In the genomic region with DNA sequence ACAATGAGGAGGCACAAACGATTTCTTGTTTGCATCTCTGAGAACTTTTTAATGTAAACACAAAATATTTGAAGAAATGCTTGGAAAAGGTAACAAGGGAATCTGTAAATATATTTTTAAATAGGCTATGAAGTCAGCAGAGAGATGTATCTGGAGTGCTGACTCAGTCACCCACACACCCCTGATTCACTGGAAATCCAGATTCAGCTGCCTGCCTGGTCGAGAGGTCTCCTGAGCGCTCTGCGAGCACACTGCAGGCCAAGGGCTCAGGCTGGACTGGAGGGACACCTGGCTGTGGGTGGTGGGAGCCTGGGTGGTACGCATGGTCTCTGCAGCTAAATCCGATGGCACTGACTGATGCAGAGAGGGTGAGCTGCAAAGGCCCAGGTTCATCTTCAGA, we compare ENCODE assay signal across 20 mouse cellular contexts. TPM values are rescaled to one million over a fixed set of nuclear protein-coding genes. Genes with fewer than 3 reads are reported as not detected.
"Had no signal": no experiment of that assay in that cellular context is flagged by ENCODE, and none has a peak within 500 bp of the region (broad histone marks: within the 10 kb centered on the region; RNA-seq: fewer than 3 reads in every experiment).

No protein-coding gene starts in this region.

- ATAC-seq: liver, postnatal 0 days; lung, postnatal 0 days; midbrain, embryonic 13.5 days; midbrain, embryonic 15.5 days had no signal

- H3K4me3 ChIP-seq: liver, embryonic 13.5 days; liver, embryonic 15.5 days; lung, embryonic 15.5 days; midbrain, embryonic 13.5 days; midbrain, embryonic 15.5 days; neural tube, embryonic 12.5 days; stomach, embryonic 15.5 days had no signal

- DNase-seq: liver, embryonic 13.5 days; liver, postnatal 0 days; lung, adult 2 months; lung, postnatal 14 days; lung, postnatal 4 days; right cerebral cortex, postnatal 14 days; thymus, adult 2 months; thymus, postnatal 25 days; thymus, postnatal 4 days had no signal

- H3K27ac ChIP-seq: liver, embryonic 13.5 days; liver, embryonic 15.5 days; lung, embryonic 15.5 days; midbrain, embryonic 13.5 days; midbrain, embryonic 15.5 days; neural tube, embryonic 12.5 days; stomach, embryonic 15.5 days; stomach, postnatal 0 days had no signal

RNA-seq across cellular contexts. Expression of a gene that starts 31.2 kb away (rescaled TPM):
- total RNA-seq: megakaryocyte, adult 5-6 weeks; monocyte, adult 5-6 weeks; neutrophil, adult 5-6 weeks had no signal
